Mouse (Mus musculus) CD8-positive naive resting alpha-beta T cell, adult 2 months (primary cell): ENCODE results near the gene Ror2.

Experiments used
- DNase-seq, 2 experiments: peaks; one replicate each; pipeline ENCODE4 v3.0.0; 2022; ENCODE audit warnings: low read depth in 2 of 2, low spot score in 2 of 2

Gene Ror2

GRCm38 (mm10) chr13:53233826-53234786 is 51.8 kb downstream of the Ror2 start:
- no peak for DNase-seq

- DNase-seq = no peak
Observed at GRCm38 (mm10) chr13:53233381-53233780, 52.5 kb downstream of the Ror2 start.

- no peak for DNase-seq
Observed at GRCm38 (mm10) chr13:53232419-53232818, 53.5 kb downstream of the Ror2 start.

- no peak for DNase-seq
Observed at GRCm38 (mm10) chr13:53230446-53231161, 55.3 kb downstream of the Ror2 start.

GRCm38 (mm10) chr13:53227019-53227418 is 58.9 kb downstream of the Ror2 start:
- no peak for DNase-seq

- no peak for DNase-seq
Observed at GRCm38 (mm10) chr13:53226461-53226860, 59.5 kb downstream of the Ror2 start.

- DNase-seq = no peak
Observed at GRCm38 (mm10) chr13:53225925-53226324, 60.0 kb downstream of the Ror2 start.

- no peak for DNase-seq
Observed at GRCm38 (mm10) chr13:53221176-53221575, 64.7 kb downstream of the Ror2 start.

- no peak for DNase-seq
Observed at GRCm38 (mm10) chr13:53219889-53220288, 66.0 kb downstream of the Ror2 start.

- no peak for DNase-seq
Observed at GRCm38 (mm10) chr13:53219391-53219790, 66.5 kb downstream of the Ror2 start.

GRCm38 (mm10) chr13:53217396-53217975 is 68.4 kb downstream of the Ror2 start:
- DNase-seq = no peak

GRCm38 (mm10) chr13:53211971-53212733 is 73.8 kb downstream of the Ror2 start:
- DNase-seq = no peak

GRCm38 (mm10) chr13:53208556-53208955 is 77.4 kb downstream of the Ror2 start:
- no peak for DNase-seq

GRCm38 (mm10) chr13:53205128-53205911 is 80.6 kb downstream of the Ror2 start:
- no peak for DNase-seq

- DNase-seq = no peak
Observed at GRCm38 (mm10) chr13:53202439-53202830, 83.5 kb downstream of the Ror2 start.

- no peak for DNase-seq
Observed at GRCm38 (mm10) chr13:53201628-53202438, 84.1 kb downstream of the Ror2 start.

GRCm38 (mm10) chr13:53200121-53200520 is 85.8 kb downstream of the Ror2 start:
- no peak for DNase-seq

- DNase-seq = no peak
Observed at GRCm38 (mm10) chr13:53199262-53199661, 86.7 kb downstream of the Ror2 start.

- DNase-seq = no peak
Observed at GRCm38 (mm10) chr13:53196690-53197089, 89.2 kb downstream of the Ror2 start.
